Mouse (Mus musculus) forebrain, embryonic 14.5 days (tissue): ENCODE measurements around the gene Fosl1. TPM values are rescaled to one million over a fixed set of nuclear protein-coding genes. Genes with fewer than 3 reads are reported as not detected.
"Not testable (repeated sequence)": the region's sequence is repeated elsewhere in the genome, so short reads cannot be mapped to it uniquely, and the experiment has no call there.

Experiments
- ATAC-seq: fragments of 200-750 bp; cut with Nextera tagmentation; 2 replicates; pipeline ENCODE4 v1.8.0; 2017; ENCODE audit warnings: mild to moderate bottlenecking, moderate library complexity
- DNase-seq: peaks from one replicate; pipeline ENCODE4 v3.0.0-alpha.2; 2015; ENCODE audit warnings: low spot score
- H3K27ac ChIP-seq: fragments of 300-500 bp; sonication (generic); 2 replicates; pipeline ENCODE4 v1.5.1; 2014; ENCODE audit warnings: low read depth, mild to moderate bottlenecking, control low read depth, low read length, moderate library complexity
- H3K27me3 ChIP-seq: fragments of 300-500 bp; sonication (generic); replicated peaks from 2 replicates; pipeline ENCODE4 v1.6.1; 2014; ENCODE audit warnings: low read length, control low read depth, mixed read lengths; ENCODE audit not compliant: control insufficient read depth, insufficient read depth
- H3K36me3 ChIP-seq: fragments of 300-500 bp; sonication (generic); 2 replicates; pipeline ENCODE4 v1.6.1; 2014; ENCODE audit warnings: low read length, control low read depth; ENCODE audit not compliant: control insufficient read depth, insufficient read depth
- H3K4me1 ChIP-seq: fragments of 300-500 bp; sonication (generic); 2 replicates; pipeline ENCODE4 v1.6.1; 2014; ENCODE audit warnings: antibody characterized with exemption, low read length, control low read depth; ENCODE audit not compliant: control insufficient read depth, insufficient read depth
- H3K4me2 ChIP-seq: fragments of 300-500 bp; sonication (generic); 2 replicates; pipeline ENCODE4 v1.6.1; 2014; ENCODE audit warnings: mild to moderate bottlenecking, control low read depth, low read length
- H3K4me3 ChIP-seq: fragments of 300-500 bp; sonication (generic); 2 replicates; pipeline ENCODE4 v1.5.1; 2014; ENCODE audit warnings: low read depth, low read length, control low read depth
- H3K9ac ChIP-seq: fragments of 300-500 bp; sonication (generic); 2 replicates; pipeline ENCODE4 v1.6.1; 2014; ENCODE audit warnings: mild to moderate bottlenecking, low read length, control low read depth, moderate library complexity
- H3K9me3 ChIP-seq: fragments of 300-500 bp; sonication (generic); replicated peaks from 2 replicates; pipeline ENCODE4 v1.6.1; 2016; ENCODE audit warnings: low read length, control low read depth, mixed read lengths; ENCODE audit not compliant: control insufficient read depth
- WGBS: fragments of 180-500 bp; shearing (Covaris S2); extraction: QIAGEN DNeasy Blood & Tissue Kit; methylation state at CpG from one replicate; pipeline ENCODE4 v1.1.7; 2014; 5-methylcytosine and 5-hydroxymethylcytosine counted together
- polyA plus RNA-seq: library from polyadenylated mRNA; unstranded; fragments of >200 nt; fragmentation: Nextera tagmentation; extraction: Ambion mirVana; gene quantifications from 2 replicates; pipeline ENCODE4 v1.2.1, GENCODE M21; 2014

Fosl1 gene
- polyA plus RNA-seq, 1 experiment from 2014 or later, result not detected

DNA sequence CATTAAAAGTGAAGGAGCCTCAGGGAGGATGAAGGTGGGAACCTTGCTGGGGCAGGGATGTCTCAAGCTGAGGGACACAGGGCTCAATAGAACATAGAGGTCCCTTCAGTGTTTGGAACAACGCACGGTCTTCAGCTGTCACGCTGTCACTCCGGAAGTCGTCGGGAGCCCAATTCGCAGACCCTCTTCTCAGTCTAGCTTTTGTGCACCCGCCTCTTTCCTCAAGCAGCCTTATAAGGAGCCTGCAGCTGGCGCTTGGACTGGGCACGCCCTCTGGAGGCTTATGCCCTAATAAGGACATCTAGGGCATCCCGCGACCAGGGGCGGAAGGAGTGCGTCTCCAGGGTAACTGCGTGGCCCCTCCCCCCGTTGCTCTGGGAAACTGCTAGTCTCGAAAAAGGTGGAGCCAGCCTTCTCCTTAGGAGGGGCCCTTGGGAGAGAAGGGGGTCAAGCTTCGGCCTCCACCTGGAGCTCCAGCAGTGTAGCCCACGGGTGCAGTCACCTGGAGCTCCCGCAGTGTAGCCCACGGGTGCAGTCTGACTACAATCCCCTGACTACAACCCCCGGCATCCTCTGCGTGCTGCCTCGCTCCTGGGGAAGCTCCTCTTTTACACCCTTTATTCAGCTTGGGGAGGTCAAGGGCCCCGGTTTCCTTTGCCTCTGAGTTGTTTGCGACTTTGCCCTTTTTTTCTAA is 41.7 kb downstream of the Fosl1 start:
- H3K4me1 ChIP-seq, result peaks cover 14% of the 10 kb centered on the region
- H3K4me3 ChIP-seq, result peak overlapping the region; percentile 49
- H3K27ac ChIP-seq, result peak overlapping the region; percentile 97
- ATAC-seq, result peak; percentile 75
- peak overlapping the region; percentile 80 for H3K4me2 ChIP-seq
- H3K9ac ChIP-seq, result peak overlapping the region; percentile 70
- peaks cover 45% of the 10 kb centered on the region for H3K36me3 ChIP-seq
- no peaks in the 10 kb centered on the region for H3K9me3 ChIP-seq
- DNase-seq, result peak; percentile 97
- WGBS, result under 1% methylated on average over 26 of the region's 26 CpGs
- H3K27me3 ChIP-seq, result no peaks in the 10 kb centered on the region

DNA sequence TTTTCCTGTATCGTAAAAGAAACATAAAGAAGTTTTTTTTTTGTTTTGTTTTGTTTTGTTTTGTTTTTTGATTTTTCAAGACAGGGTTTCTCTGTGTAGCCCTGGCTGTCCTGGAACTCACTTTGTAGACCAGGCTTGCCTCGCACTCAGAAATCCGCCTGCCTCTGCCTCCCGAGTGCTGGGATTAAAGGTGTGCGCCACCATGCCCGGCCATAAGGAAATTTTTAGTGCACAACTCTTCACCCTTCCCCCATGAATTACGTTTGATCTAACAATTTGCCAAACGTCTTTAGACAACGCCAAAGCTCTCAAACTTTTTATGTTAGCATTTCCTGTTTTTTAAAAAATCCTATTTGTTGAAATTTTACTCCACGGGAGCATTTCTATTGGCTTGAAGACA is 42.4 kb downstream of the Fosl1 start:
- Histone ChIP-seq H3K4me3 (peak overlapping the region; percentile 100), H3K4me1 (peaks cover 14% of the 10 kb centered on the region), H3K27ac (peak overlapping the region; percentile 99; the same call in 1 of the 2 replicates), H3K36me3 (peaks cover 45% of the 10 kb centered on the region), H3K4me2 (peak overlapping the region; percentile 80)
- not testable (repeated sequence) for ATAC-seq, H3K9ac ChIP-seq, DNase-seq, H3K27me3 ChIP-seq, H3K9me3 ChIP-seq
- 52% methylated on average over 10 of the region's 10 CpGs for WGBS

DNA sequence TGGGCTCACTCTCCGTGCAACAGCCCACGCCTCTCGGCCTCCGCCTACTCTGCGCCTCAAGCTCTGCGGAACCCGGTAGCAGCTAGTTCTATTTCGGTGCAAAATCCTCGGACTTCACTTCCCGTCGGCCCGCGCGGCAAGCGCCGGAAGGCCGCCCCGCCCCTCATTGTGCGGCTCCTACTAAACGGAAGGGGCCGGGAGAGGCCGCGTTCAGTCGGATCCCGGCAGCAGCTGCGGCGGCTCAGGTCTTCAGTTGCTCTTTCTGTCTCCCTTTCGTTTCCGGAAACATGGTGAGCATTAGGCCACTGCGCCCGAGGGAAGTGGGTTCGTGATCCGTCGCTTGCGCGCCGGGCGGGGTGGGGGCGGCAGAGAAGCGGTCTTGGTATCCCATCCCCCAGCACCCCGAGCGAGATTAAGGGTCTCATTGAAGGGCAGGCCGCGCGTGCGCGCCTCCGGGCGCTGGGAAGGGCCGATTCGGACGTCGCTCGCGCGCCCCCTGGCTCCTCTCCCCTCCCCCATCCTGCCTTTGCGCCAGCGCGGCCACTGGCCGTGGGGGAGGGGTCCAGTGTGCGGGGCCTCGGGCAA is 43.1 kb downstream of the Fosl1 start, which contains the start of gene Cfl1:
Gene Cfl1, plus strand, starts transcription at position 143 of the 585 bp plus-strand sequence.
- H3K36me3 ChIP-seq, result peaks cover 44% of the 10 kb centered on the region
- WGBS, result under 1% methylated on average over 45 of the region's 62 CpGs
- peak within 1 kb of the TSS; percentile 96 for H3K9ac ChIP-seq
- DNase-seq (peak; percentile 98), ATAC-seq (peak; percentile 80)
- no peaks in the 10 kb centered on the region for H3K27me3 ChIP-seq
- H3K27ac ChIP-seq, result peak within 1 kb of the TSS; percentile 99
- peaks cover 14% of the 10 kb centered on the region for H3K4me1 ChIP-seq
- peak within 1 kb of the TSS; percentile 80 for H3K4me2 ChIP-seq
- peak within 1 kb of the TSS; percentile 100 for H3K4me3 ChIP-seq
- no peaks in the 10 kb centered on the region for H3K9me3 ChIP-seq

DNA sequence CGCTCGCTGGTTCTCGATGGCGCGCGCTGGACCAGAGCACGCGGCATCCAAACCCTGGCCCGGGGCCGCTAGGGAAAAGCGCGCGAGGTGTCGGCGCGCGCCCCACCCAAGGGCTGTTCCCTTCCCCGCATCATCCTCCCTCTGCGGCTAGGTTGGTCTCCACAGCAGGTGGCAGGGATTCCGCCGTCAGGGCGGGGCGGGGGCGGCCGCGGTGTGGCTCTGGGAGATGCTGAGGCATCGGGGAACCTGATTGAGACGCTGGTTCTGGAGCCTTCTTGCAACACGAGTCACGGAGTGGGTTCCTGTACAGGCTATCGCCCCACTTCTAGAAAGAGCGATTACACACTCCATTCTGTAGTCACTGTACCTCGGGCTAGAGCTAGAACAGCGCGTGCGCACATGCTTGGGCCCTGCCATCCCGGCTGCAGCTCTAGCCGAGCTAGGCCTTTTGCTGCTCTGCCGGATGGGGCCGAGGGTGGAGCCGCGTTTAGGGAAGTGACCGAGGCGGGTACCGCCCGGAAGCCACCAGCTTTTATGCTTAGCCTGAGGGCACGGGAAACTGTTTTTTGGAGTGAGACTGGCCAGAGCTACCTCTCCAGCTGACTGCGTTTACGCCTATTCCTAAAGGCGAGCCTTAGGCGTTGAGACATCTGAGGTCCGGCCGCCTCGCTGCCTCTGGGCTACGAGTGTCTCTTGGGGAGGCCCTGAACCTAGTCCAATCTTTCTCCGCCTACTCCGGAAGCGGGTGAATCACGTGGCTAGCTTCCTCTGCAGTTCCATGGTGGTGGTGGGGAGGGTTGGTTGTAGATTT is 43.8 kb downstream of the Fosl1 start:
- peak overlapping the region; percentile 96 for H3K9ac ChIP-seq
- peak overlapping the region; percentile 68 for H3K4me2 ChIP-seq
- H3K27me3 ChIP-seq, result no peaks in the 10 kb centered on the region
- peaks cover 44% of the 10 kb centered on the region for H3K36me3 ChIP-seq
- ATAC-seq, result peak; percentile 14
- H3K27ac ChIP-seq, result peak overlapping the region; percentile 99
- H3K4me1 ChIP-seq, result peaks cover 14% of the 10 kb centered on the region
- H3K4me3 ChIP-seq, result peak overlapping the region; percentile 100
- DNase-seq, result peak; percentile 79
- H3K9me3 ChIP-seq, result no peaks in the 10 kb centered on the region
- WGBS, result under 1% methylated on average over 59 of the region's 59 CpGs

DNA sequence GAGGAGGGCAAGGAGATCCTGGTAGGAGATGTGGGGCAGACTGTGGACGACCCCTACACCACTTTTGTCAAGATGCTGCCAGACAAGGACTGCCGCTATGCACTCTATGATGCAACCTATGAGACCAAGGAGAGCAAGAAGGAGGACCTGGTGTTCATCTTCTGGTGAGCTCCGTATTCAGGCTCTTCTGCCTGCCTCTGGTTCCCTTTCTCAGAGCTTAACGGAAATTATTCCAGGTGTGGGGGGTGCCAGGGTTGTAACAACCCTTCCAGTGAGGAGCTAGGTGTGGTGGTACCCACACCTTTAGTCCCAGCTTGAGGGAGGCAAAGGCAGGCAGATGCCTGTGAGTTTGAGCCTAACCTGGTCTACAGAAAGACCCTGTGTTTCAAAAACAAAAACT is 45.3 kb downstream of the Fosl1 start:
- DNase-seq (no peak), ATAC-seq (no peak)
- H3K9ac ChIP-seq, result no peak overlapping the region
- 89% methylated on average over 4 of the region's 4 CpGs for WGBS
- H3K27ac ChIP-seq, result no peak overlapping the region
- H3K27me3 ChIP-seq, result no peaks in the 10 kb centered on the region
- H3K4me2 ChIP-seq, result no peak overlapping the region
- peaks cover 11% of the 10 kb centered on the region for H3K4me1 ChIP-seq
- peaks cover 55% of the 10 kb centered on the region for H3K36me3 ChIP-seq
- H3K9me3 ChIP-seq, result no peaks in the 10 kb centered on the region
- H3K4me3 ChIP-seq, result no peak overlapping the region

DNA sequence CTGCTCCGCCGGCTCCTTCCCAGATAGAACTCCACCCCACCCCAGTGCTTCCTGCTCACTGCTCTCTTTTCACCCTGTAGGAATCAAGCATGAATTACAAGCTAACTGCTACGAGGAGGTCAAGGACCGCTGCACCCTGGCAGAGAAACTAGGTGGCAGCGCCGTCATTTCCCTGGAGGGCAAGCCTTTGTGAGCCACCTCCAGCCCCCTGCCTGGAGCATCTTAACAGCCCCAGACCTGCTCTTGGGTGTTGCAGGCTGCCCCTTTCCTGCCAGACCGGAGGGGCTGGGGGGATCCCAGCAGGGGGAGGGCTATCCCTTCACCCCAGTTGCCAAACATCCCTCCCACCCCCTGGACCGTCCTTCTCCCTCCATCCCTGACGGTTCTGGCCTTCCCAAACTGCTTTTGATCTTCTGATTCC is 46.0 kb downstream of the Fosl1 start:
- peaks cover 11% of the 10 kb centered on the region for H3K4me1 ChIP-seq
- not testable (repeated sequence) for H3K27ac ChIP-seq, H3K4me3 ChIP-seq, H3K4me2 ChIP-seq, ATAC-seq, H3K9me3 ChIP-seq, DNase-seq, H3K9ac ChIP-seq, H3K27me3 ChIP-seq
- 71% methylated on average over 9 of the region's 9 CpGs for WGBS
- peaks cover 58% of the 10 kb centered on the region for H3K36me3 ChIP-seq

DNA sequence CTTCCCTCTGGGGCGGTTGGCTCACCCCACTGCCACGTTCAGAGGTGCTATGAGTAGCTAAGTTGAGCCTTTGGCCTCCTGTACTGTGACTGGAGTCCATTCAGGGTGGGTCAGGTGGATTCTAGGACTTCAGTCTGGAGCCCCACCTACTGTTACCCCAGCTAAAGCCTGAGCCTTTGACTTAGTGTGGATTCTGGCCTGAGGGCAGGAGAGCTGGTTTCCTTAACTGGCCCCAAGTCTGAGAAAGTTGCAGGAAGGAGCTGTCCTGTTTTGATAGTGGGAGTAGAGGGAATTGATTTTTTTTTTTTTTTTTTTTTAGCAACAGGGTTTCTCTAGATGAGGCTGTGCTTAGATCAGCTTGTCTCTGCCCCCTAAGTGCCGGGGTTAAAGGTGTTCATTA is 47.0 kb downstream of the Fosl1 start:
- Histone ChIP-seq H3K4me1 (peaks cover 7% of the 10 kb centered on the region; the same call in 1 of the 2 replicates), H3K9ac (no peak overlapping the region), H3K36me3 (peaks cover 58% of the 10 kb centered on the region), H3K27me3 (no peaks in the 10 kb centered on the region), H3K4me2 (no peak overlapping the region), H3K9me3 (no peaks in the 10 kb centered on the region), H3K4me3 (no peak overlapping the region), H3K27ac (no peak overlapping the region)
- DNase-seq, result no peak
- WGBS, result 94% methylated on average over 3 of the region's 3 CpGs
- ATAC-seq, result no peak

DNA sequence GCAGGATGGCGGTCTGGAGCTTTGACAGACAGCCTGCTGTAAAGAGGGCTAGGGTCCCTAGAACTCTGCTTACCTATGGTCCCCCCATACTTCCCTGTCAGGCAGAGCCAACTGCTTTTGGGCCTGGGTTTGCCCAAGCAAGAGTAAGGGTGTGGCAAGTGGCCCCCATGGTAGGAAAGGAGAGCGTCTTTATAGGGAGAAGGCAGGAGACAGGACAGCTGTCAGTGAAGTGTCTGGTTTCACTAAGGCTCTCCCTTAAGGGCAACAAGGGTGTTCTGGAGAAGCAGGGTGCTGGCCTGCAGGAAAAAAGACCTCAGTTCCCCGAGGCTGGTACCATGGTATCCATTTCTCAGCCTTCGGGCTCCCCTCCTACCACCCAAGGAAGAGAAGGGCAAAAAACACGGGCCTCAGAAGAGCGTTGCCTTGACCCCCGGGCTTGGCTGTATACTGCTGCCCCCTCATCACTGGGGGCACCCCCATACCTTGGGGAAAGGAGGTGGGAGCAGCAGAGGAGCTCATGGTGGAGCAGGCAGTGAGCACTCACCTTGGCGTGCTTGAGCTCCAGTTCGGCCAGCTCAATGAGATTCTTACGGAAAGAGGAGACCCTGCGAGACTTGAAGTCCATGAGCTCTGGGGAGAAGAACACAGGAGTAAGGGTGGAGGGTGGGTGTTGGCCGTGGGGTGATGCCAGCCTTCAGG is 48.2 kb downstream of the Fosl1 start:
- Histone ChIP-seq H3K27ac (no peak overlapping the region), H3K9me3 (no peaks in the 10 kb centered on the region), H3K4me2 (no peak overlapping the region), H3K9ac (no peak overlapping the region), H3K4me3 (no peak overlapping the region), H3K36me3 (peaks cover 58% of the 10 kb centered on the region), H3K27me3 (no peaks in the 10 kb centered on the region), H3K4me1 (peaks cover 7% of the 10 kb centered on the region; the same call in 1 of the 2 replicates)
- WGBS, result 81% methylated on average over 12 of the region's 12 CpGs
- ATAC-seq (no peak), DNase-seq (no peak)
